Mouse (Mus musculus): ENCODE measurements around the gene Memo1. TPM values are rescaled to one million over a fixed set of nuclear protein-coding genes. Genes with fewer than 3 reads are reported as not detected.
"Not testable (repeated sequence)": the region's sequence is repeated elsewhere in the genome, so short reads cannot be mapped to it uniquely, and the experiment has no call there.

Gene Memo1
- total RNA-seq, 2 experiments from 2014 or later, result 43.3 to 46.9 TPM

DNA sequence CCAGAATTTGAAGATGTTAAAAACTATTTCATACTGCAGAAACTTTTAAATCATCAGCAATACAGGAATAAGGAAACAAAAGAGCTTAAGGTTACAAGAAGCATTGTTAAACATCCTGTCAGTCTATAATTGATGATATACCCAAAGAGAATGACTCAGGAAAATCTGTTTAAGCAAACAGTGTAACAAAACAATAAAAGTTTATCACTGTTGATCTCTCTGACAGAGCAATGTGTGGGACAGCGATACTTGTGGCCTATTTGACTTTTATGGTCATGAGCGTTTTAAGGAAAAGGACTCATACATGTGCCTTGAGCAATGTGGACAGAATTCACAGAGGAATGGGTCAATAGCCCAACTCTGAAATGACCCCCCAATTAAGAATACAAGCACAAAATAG, 78.0 kb downstream of the Memo1 start:
- no peak overlapping the region for H3K27ac ChIP-seq
- intact Hi-C loops (cut with DNase I), result no loop called here
- no peak overlapping the region for H3K4me3 ChIP-seq
- DNase-seq (ENCODE audit: extremely low spot score in 1 of 2, low spot score in 2 of 2), result no peak
- TF ChIP-seq CTCF (IDR thresholded peaks at IDR 0.05), result no peak

DNA sequence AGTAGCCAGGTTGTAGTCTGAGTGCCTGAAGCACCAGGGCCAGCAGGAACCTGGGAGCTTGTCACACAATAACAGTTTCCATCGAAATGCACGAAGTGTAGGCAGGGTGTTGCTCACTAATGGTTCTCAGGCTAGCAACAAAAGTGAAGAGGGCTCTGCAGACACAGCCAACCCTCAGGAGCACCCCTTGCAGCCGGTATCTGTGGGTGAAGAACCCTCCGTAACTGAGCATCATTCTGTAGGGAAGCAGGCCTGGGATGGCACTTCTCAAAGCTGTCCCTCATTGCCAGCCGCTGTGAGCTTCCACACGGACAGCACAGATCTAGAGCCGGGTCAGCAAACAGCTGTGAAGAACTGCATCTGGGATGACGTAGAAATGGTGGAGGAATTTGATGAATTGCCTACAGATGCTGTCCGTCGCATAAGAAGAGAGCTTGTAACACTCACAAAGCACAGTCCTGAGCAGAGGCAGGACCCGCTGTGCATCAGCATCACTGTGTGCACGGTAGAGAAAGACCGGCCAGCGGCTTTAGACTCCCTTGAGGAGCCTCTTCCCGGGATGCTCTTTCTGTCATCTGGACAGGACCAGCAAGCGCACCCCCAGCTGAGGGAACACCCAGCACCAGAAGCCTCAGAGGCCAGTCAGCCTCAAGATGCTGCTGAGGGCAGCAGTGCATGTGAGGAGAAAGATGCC, 82.3 kb downstream of the Memo1 start:
- H3K4me3 ChIP-seq; DNase-seq (ENCODE audit: extremely low spot score in 1 of 2, low spot score in 2 of 2); intact Hi-C loops (cut with DNase I); H3K27ac ChIP-seq: not testable (repeated sequence)

DNA sequence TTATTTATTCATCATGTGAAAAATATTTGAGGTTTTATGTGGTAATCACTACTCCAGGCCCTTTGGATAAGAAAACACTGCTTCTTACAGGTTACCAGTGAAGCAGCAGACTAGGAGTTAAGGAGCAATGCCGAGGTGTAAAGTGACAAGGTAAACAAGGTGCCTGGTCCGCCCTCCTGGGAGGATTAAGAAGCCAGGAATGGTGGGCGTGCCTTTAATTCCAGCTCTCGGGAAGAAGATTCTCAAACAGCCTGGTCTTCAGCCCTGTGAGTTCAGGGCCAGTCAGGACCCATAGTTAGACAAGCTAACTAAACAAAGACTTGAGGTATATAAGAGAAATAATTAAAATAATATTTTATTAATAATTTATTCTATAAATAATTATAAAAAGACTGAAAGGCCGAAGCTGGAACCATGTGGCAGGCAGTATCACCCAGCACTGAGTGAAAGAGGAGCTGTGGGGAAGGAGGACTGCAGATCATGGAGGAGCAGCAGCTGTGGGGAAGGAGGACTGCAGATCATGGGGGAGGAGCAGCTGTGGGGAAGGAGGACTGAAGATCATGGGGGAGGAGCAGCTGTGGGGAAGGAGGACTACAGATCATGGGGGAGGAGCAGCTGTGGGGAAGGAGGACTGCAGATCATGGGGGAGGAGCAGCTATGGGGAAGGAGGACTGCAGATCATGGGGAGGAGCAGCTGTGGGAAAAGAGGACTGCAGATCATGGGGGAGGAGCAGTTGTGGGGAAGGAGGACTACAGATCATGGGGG, 86.0 kb downstream of the Memo1 start:
- Histone ChIP-seq H3K4me3 (no peak overlapping the region), H3K27ac (no peak overlapping the region)
- intact Hi-C loops (cut with DNase I), result no loop called here
- no peak for DNase-seq (ENCODE audit: extremely low spot score in 1 of 2, low spot score in 2 of 2)
- no peak for TF ChIP-seq CTCF (IDR thresholded peaks at IDR 0.05)

DNA sequence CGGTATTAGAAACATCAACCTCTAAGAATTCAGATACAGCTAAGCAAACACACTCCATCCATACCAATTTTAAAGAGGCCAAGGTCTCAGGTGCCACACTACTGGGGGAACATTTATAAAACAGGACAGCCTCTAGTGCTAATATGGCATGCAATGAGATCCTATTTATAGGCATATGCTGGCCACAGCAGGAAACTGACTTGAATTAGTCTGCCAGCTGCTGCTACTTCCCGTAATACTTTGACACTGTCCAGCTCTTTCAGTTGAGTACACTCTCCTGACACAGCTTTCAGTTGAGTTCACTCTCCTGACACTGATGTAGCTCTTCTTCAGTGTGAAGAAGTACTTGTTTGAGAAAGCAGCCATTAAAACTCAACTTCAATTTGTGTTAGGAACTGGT, 99.4 kb downstream of the Memo1 start:
- Histone ChIP-seq H3K27ac (no peak overlapping the region), H3K4me3 (no peak overlapping the region)
- intact Hi-C loops (cut with DNase I), result no loop called here
- no peak for DNase-seq (ENCODE audit: extremely low spot score in 1 of 2, low spot score in 2 of 2)
- TF ChIP-seq CTCF (IDR thresholded peaks at IDR 0.05), result no peak

DNA sequence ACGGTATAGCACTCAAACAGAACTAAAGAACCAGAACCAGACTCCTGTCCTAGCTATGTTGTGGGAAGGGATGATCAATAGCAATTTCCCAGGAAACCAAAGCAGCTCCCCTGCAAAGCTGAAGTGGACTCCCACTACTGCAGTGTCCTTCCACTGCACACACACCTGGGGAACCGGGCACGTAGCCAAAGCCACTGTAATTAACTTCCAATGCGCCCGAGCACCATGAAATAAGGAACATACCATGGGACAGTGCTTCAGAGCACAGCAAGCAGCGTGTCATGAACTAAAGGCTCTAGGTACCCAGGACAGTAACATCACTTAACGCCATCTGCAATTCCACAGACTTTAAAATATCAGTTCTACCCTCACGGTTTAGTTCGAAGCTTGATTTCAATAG, 100.6 kb downstream of the Memo1 start:
- DNase-seq (ENCODE audit: extremely low spot score in 1 of 2, low spot score in 2 of 2), result no peak
- TF ChIP-seq CTCF (IDR thresholded peaks at IDR 0.05), result no peak
- intact Hi-C loops (cut with DNase I), result no loop called here
- Histone ChIP-seq H3K27ac (no peak overlapping the region), H3K4me3 (no peak overlapping the region)

DNA sequence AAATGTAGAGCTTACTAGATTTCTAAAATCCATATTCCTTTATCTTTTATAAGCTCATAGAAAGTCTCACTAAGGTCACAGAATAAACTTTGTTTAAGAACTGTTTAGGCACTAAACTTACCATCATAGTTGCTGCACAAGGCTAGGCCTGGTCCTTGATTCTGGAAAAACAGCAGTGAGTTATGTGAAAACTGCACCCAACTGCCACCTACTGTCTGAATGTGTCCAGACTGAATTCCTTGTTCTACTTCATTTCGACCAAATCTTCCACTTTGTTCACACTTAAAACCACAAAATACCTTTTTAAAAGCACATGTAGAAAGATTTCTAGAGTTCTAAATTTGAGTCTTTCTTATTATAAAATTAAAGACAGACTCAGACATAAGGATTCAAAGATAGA, 101.9 kb downstream of the Memo1 start:
- DNase-seq (ENCODE audit: extremely low spot score in 1 of 2, low spot score in 2 of 2), result no peak
- H3K27ac ChIP-seq, result no peak overlapping the region
- TF ChIP-seq CTCF (IDR thresholded peaks at IDR 0.05), result peak; percentile 62
- no peak overlapping the region for H3K4me3 ChIP-seq
- intact Hi-C loops (cut with DNase I), result loop anchor here (2.0 kb wide), 1 partner anchor 173 kb away; no protein-coding TSS in a partner anchor

DNA sequence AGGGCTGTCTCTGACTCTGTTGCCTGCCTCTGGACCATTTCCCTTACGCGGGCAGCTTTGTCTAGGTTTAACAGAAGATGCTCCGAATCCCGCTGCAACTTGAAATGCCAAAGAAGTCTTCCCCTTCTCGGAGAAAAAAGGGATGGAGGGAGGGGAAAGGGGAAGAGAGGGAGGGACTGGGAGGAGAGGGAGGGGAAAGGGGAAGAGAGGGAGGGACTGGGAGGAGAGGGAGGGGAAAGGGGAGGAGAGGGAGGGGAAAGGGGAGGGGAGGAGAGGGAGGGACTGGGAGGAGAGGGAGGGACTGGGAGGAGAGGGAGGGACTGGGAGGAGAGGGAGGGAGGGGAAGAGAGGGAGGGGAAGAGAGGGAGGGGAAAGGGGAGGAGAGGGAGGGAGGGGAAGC, 103.9 kb downstream of the Memo1 start:
- no peak for TF ChIP-seq CTCF (IDR thresholded peaks at IDR 0.05)
- no peak overlapping the region for H3K4me3 ChIP-seq
- no peak for DNase-seq (ENCODE audit: extremely low spot score in 1 of 2, low spot score in 2 of 2)
- intact Hi-C loops (cut with DNase I), result no loop called here
- H3K27ac ChIP-seq, result no peak overlapping the region

DNA sequence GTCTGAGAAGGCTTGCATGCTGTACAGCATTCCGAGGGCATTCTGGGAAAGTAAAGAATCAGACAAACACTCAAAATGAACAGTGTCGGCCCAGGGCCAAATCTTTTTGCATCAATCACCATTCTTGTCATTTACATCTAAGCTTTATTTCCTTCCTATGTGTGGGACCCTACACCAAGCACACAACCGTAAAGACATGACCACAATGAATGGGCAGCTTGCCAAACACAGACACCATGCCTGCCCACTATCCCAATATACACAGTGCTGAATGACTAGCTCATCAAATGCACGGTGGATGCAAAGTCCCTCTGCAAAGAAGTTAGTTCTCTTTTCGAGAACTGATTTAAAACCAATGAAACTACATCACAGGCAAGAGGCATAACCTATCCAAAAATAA, 109.1 kb downstream of the Memo1 start:
- intact Hi-C loops (cut with DNase I), result no loop called here
- Histone ChIP-seq H3K4me3 (no peak overlapping the region), H3K27ac (no peak overlapping the region)
- no peak for TF ChIP-seq CTCF (IDR thresholded peaks at IDR 0.05)
- DNase-seq (ENCODE audit: extremely low spot score in 1 of 2, low spot score in 2 of 2), result no peak

DNA sequence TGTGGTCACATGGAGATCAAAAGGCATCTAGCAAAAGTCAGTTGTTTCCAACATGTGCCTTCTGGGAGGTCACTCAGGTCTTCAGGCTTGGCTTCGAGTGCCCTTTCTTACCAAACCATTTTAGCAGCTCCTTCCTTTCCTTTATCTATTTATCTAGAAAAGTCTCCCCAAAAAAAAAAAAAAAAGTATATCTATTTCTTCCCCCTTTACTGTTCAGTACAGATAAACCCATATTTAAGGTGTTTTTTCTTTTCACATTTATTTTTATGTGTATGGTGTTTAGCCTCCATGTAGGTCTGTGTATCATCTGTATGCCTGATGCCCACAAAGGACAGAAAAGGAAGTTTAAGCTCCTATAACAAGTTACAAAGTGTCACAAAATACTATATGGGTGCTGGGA, 110.6 kb downstream of the Memo1 start:
- intact Hi-C loops (cut with DNase I), result no loop called here
- Histone ChIP-seq H3K4me3 (no peak overlapping the region), H3K27ac (no peak overlapping the region)
- no peak for DNase-seq (ENCODE audit: extremely low spot score in 1 of 2, low spot score in 2 of 2)
- no peak for TF ChIP-seq CTCF (IDR thresholded peaks at IDR 0.05)

DNA sequence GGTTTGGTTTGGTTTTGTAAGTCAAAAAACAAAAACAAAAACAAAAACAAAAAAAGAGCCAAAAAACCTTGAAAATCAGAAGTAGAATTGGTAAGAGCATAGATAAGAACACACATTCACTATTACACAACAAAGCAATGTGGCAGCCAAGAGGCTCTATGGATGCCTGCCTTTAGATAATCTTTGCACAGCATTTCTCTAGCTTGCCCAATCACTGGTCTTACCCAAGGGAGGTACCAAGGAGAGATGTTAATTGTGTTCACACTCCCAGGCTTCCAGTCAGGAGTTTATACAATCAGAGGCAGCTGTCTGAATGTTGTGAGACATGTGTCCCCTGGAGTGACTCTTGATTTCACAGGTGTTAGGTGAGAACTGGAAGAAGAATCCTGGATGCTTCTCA, 114.4 kb downstream of the Memo1 start:
- no peak overlapping the region for H3K27ac ChIP-seq
- no peak for DNase-seq (ENCODE audit: extremely low spot score in 1 of 2, low spot score in 2 of 2)
- no peak for TF ChIP-seq CTCF (IDR thresholded peaks at IDR 0.05)
- no peak overlapping the region for H3K4me3 ChIP-seq
- intact Hi-C loops (cut with DNase I), result no loop called here

DNA sequence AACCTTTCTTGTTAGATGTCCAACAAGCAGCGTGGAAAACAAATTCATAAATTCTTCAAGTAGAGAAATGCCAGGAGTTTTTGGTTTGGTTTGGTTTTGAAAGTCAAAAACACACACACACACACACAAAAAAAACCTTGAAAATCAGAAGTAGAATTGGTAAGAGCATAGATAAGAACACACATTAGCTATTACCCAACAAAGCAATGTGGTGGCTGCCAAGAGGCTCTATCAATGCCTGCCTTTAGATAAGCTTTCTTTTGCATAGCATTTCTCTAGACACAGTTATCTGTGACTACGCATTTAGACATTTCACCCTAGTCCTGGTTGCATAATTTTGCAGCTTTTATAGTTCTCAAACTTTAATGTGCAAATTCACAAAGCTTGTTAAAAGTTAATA, 115.7 kb downstream of the Memo1 start:
- intact Hi-C loops (cut with DNase I), result not testable (repeated sequence)

DNA sequence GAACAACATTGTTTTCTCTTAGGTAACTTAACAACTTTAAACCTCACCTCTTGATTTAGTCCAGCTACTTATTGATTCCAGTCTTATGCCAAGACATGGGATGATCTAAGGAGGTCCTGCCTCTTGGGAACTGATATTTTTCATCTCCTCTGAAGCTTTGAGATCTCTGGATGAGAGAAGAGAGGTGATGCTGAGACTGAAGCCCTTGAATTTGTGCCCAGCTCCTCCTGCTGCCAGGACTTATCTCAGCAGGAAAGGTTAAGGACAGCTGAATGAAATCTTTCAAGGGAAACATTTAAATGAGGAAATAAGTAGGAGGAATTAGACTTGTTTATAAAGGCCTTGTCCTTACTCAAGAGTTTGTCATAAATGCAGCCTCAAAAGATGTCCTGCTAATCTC, 121.6 kb downstream of the Memo1 start:
- intact Hi-C loops (cut with DNase I), result no loop called here
- TF ChIP-seq CTCF (IDR thresholded peaks at IDR 0.05), result no peak
- Histone ChIP-seq H3K27ac (no peak overlapping the region), H3K4me3 (no peak overlapping the region)
- no peak for DNase-seq (ENCODE audit: extremely low spot score in 1 of 2, low spot score in 2 of 2)

More for the DNA sequence above, 115.7 kb downstream of the Memo1 start:
- not testable (repeated sequence) for DNase-seq (ENCODE audit: extremely low spot score in 1 of 2, low spot score in 2 of 2); H3K27ac ChIP-seq; H3K4me3 ChIP-seq

DNA sequence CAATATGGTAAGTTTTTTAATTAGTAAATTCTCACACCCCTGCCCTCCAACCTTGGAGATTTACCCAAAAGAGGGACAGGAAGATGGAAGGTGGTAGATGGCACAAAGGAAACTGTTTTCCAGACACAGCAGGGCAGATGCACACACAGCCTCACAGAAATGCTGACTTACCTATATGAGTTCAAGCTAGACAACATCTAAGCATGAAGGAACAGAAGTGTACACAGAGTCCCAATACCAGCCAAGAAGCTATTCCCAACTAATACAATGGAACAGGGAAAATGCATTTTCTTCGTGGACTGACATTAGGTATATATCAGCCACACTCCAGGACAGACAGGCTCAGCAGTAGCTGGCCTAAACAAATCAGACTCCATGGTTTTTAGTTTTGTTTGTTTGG, 122.5 kb downstream of the Memo1 start:
- H3K4me3 ChIP-seq, result no peak overlapping the region

More for the DNA sequence above, 122.5 kb downstream of the Memo1 start:
- TF ChIP-seq CTCF (IDR thresholded peaks at IDR 0.05), result no peak
- intact Hi-C loops (cut with DNase I), result no loop called here
- DNase-seq (ENCODE audit: extremely low spot score in 1 of 2, low spot score in 2 of 2), result no peak
- no peak overlapping the region for H3K27ac ChIP-seq

Measured in left cerebral cortex, adult 2 months (tissue).